Mouse (Mus musculus) intestine, postnatal 0 days (tissue): ENCODE data around the gene Cdk17. TPM values are rescaled to one million over a fixed set of nuclear protein-coding genes. Genes with fewer than 3 reads are reported as not detected.

Source experiments
- ATAC-seq: fragments of 200-750 bp; cut with Nextera tagmentation; 2 replicates; pipeline ENCODE4 v1.8.0; 2017; ENCODE audit warnings: mild to moderate bottlenecking, moderate TSS enrichment, moderate library complexity
- H3K27ac ChIP-seq: fragments of 300-500 bp; sonication (generic); 2 replicates; pipeline ENCODE4 v1.5.1; 2014; ENCODE audit warnings: mild to moderate bottlenecking, low read depth, low read length, moderate library complexity
- H3K27me3 ChIP-seq: fragments of 300-500 bp; sonication (generic); replicated peaks from 2 replicates; pipeline ENCODE4 v1.6.1; 2014; ENCODE audit warnings: low read length, mixed read lengths; ENCODE audit not compliant: control insufficient read depth, insufficient read depth
- H3K36me3 ChIP-seq: fragments of 300-500 bp; sonication (generic); 2 replicates; pipeline ENCODE4 v1.6.1; 2014; ENCODE audit warnings: mild to moderate bottlenecking, moderate library complexity; ENCODE audit not compliant: control insufficient read depth, insufficient read depth
- H3K4me1 ChIP-seq: fragments of 300-500 bp; sonication (generic); replicated peaks from 2 replicates; pipeline ENCODE4 v1.6.1; 2014; ENCODE audit warnings: antibody characterized with exemption, low read length, mixed read lengths; ENCODE audit not compliant: control insufficient read depth, insufficient read depth
- H3K4me2 ChIP-seq: fragments of 300-500 bp; sonication (generic); replicated peaks from 2 replicates; pipeline ENCODE4 v1.6.1; 2014; ENCODE audit warnings: low read depth, mild to moderate bottlenecking, moderate library complexity
- H3K4me3 ChIP-seq: fragments of 300-500 bp; sonication (generic); 2 replicates; pipeline ENCODE4 v1.5.1; 2014; ENCODE audit warnings: low read depth, low read length
- H3K9ac ChIP-seq: fragments of 300-500 bp; sonication (generic); 2 replicates; pipeline ENCODE4 v1.6.1; 2014; ENCODE audit warnings: mild to moderate bottlenecking, low read depth, low read length
- H3K9me3 ChIP-seq: fragments of 300-500 bp; sonication (generic); 2 replicates; pipeline ENCODE4 v1.6.1; 2016; ENCODE audit warnings: mixed run types; ENCODE audit not compliant: control insufficient read depth
- CTCF ChIP-seq: sonication (generic); IDR thresholded peaks from 2 replicates; pipeline ENCODE4 v1.5.1; 2016; ENCODE audit warnings: low read depth, mild to moderate bottlenecking, control low read depth, antibody characterized with exemption, moderate library complexity
- WGBS: fragments of 180-500 bp; shearing (Covaris S2); extraction: QIAGEN DNeasy Blood & Tissue Kit; methylation state at CpG from one replicate; pipeline ENCODE4 v1.1.7; 2014; 5-methylcytosine and 5-hydroxymethylcytosine counted together
- polyA plus RNA-seq: library from polyadenylated mRNA; unstranded; fragments of >200 nt; fragmentation: Nextera tagmentation; extraction: Ambion mirVana; gene quantifications from 2 replicates; pipeline ENCODE4 v1.2.1, GENCODE M21; 2015

The Cdk17 gene
- polyA plus RNA-seq, 1 experiment from 2014 or later, result 8.2 TPM

- Histone ChIP-seq H3K27me3 (no peaks in the 10 kb centered on the region), H3K36me3 (peaks cover 16% of the 10 kb centered on the region), H3K27ac (no peak overlapping the region), H3K4me1 (no peaks in the 10 kb centered on the region), H3K4me2 (no peak overlapping the region), H3K9me3 (no peaks in the 10 kb centered on the region), H3K4me3 (no peak overlapping the region), H3K9ac (no peak overlapping the region)
- no peak for TF ChIP-seq CTCF
- WGBS, result 71% methylated on average over 2 of the region's 2 CpGs
- no peak for ATAC-seq
Measured at GRCm38 (mm10) chr10:93212699-93213098, 52.0 kb downstream of the Cdk17 start.

GRCm38 (mm10) chr10:93213339-93213738 lies 52.7 kb downstream of the Cdk17 start:
- Histone ChIP-seq H3K36me3 (peaks cover 23% of the 10 kb centered on the region), H3K27ac (no peak overlapping the region), H3K4me2 (no peak overlapping the region), H3K9ac (no peak overlapping the region), H3K27me3 (no peaks in the 10 kb centered on the region), H3K4me3 (no peak overlapping the region), H3K4me1 (no peaks in the 10 kb centered on the region), H3K9me3 (no peaks in the 10 kb centered on the region)
- no peak for TF ChIP-seq CTCF
- ATAC-seq, result no peak
- WGBS, result 76% methylated on average over 7 of the region's 7 CpGs

- Histone ChIP-seq H3K36me3 (peaks cover 24% of the 10 kb centered on the region), H3K4me1 (no peaks in the 10 kb centered on the region), H3K4me3 (no peak overlapping the region), H3K27me3 (no peaks in the 10 kb centered on the region), H3K9ac (no peak overlapping the region), H3K9me3 (no peaks in the 10 kb centered on the region), H3K27ac (no peak overlapping the region), H3K4me2 (no peak overlapping the region)
- no peak for ATAC-seq
- WGBS, result 51% methylated on average over 4 of the region's 4 CpGs
- no peak for TF ChIP-seq CTCF
Measured at GRCm38 (mm10) chr10:93214251-93214650, 53.6 kb downstream of the Cdk17 start.

- peaks cover 24% of the 10 kb centered on the region for H3K36me3 ChIP-seq
- H3K27ac ChIP-seq, result no peak overlapping the region
- H3K9me3 ChIP-seq, result no peaks in the 10 kb centered on the region
- H3K4me3 ChIP-seq, result no peak overlapping the region
- no peaks in the 10 kb centered on the region for H3K27me3 ChIP-seq
- ATAC-seq, result no peak
- no peak overlapping the region for H3K9ac ChIP-seq
- no peak for TF ChIP-seq CTCF
- 92% methylated on average over 8 of the region's 8 CpGs for WGBS
- no peak overlapping the region for H3K4me2 ChIP-seq
- no peaks in the 10 kb centered on the region for H3K4me1 ChIP-seq
Measured at GRCm38 (mm10) chr10:93215051-93215763, 54.5 kb downstream of the Cdk17 start.

GRCm38 (mm10) chr10:93225751-93226150 lies 65.1 kb downstream of the Cdk17 start:
- no peak for TF ChIP-seq CTCF
- H3K4me3 ChIP-seq, result no peak overlapping the region
- H3K9me3 ChIP-seq, result no peaks in the 10 kb centered on the region
- WGBS, result 78% methylated on average over 6 of the region's 6 CpGs
- H3K27ac ChIP-seq, result no peak overlapping the region
- H3K36me3 ChIP-seq, result peaks cover 10% of the 10 kb centered on the region; the same call in 1 of the 2 replicates
- ATAC-seq, result no peak
- H3K27me3 ChIP-seq, result no peaks in the 10 kb centered on the region
- H3K9ac ChIP-seq, result no peak overlapping the region
- H3K4me1 ChIP-seq, result no peaks in the 10 kb centered on the region
- no peak overlapping the region for H3K4me2 ChIP-seq

- Histone ChIP-seq H3K9me3 (no peaks in the 10 kb centered on the region), H3K4me1 (no peaks in the 10 kb centered on the region), H3K4me3 (no peak overlapping the region), H3K27me3 (no peaks in the 10 kb centered on the region), H3K36me3 (peaks cover 14% of the 10 kb centered on the region; the same call in 1 of the 2 replicates), H3K27ac (no peak overlapping the region), H3K9ac (no peak overlapping the region), H3K4me2 (no peak overlapping the region)
- TF ChIP-seq CTCF, result no peak
- 66% methylated on average over 8 of the region's 8 CpGs for WGBS
- ATAC-seq, result no peak
Measured at GRCm38 (mm10) chr10:93227921-93228320, 67.2 kb downstream of the Cdk17 start.
